Mouse (Mus musculus): ENCODE measurements around the gene Fgf2.

Fgf2 gene

DNA sequence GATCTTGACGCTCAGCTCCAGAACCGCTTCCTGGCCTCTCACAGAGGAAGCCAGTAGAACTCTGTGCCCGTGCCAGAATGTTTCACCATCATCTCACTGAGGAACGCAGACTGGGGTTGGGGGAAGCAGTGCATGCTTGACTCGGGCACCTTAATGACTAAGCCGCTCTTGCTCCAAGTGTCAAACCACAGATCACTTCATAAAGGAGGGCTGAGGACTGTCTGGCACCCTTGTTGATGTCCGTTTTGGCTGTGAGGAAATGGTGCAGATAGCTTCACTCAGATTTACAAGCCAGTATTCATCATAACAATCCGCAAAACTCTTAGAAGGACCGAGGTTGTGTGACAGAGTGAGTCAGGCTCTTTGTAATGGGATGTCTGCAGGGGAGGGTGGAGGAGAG is 12.6 kb downstream of the Fgf2 start:
- DNase-seq = no peak

DNA sequence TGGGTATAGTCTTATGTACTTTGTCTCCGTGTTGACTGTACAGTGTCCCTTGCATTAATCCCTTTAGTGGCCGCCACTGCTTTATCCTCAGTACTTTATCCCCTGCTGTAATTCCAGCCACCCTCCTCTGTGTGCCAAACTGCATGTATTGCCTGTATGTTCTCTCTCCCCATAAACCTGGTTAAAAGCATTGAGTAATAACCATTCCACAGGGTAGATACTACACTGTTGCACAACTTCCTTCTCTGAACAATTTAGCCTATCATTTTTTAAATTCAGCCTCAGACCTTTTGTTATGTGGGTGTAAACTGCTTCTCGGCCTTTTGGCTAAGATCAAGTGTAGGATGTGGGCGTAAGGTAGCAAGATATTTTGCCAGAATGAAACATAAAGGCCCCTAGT is 17.0 kb downstream of the Fgf2 start:
- no peak for DNase-seq

DNA sequence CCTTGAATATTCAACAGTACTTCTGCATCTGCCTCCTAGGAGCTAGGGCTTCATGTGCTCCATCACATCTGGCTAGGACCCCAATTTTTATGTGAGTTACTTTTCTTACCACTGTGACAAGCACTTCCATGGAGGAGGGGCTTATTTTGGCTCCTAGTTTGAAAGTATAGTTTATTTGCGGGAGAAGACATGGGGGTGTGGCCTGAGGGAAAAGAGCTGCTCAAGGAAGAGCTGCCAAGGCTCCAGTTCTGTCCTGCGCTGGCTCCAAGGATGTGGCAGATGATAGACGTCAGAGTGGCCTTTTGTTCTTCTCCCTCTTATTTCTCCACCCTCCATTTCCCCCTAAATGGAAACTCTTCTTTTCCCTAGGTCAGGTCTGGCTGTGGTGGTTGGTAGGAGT is 17.8 kb downstream of the Fgf2 start:
- no peak for DNase-seq

DNA sequence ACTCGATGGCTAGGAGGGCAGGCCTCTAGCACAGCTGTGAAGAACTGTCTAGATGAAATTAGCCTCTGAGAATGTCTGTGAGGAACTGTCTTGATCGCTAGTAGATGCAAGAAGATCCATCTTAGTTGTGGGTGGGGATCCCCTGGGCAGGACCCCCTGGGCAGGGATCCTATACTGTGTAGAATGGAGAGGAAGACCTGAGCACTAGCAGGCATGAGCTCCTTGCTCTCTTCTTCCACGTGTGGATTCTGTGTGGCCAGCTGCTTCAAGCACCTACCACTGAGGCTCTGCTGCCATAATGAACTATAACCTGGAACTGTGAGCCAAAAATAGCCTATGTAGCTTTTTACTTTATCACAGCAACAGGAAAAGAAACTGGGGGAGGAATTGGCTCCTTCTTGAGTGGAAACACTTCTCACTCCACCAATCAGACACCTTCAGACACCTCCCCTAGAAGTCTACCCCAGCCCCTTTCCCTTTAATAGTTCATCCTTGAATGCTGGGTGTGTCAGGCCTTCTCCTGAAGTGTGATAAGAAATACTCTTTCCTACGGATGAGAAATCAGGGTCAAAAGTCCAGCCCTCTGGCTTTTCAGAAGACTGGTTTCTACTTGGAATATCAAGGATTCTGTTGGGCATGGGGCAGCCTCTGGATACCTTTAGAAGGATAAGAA is 18.4 kb downstream of the Fgf2 start:
- DNase-seq = no peak

DNA sequence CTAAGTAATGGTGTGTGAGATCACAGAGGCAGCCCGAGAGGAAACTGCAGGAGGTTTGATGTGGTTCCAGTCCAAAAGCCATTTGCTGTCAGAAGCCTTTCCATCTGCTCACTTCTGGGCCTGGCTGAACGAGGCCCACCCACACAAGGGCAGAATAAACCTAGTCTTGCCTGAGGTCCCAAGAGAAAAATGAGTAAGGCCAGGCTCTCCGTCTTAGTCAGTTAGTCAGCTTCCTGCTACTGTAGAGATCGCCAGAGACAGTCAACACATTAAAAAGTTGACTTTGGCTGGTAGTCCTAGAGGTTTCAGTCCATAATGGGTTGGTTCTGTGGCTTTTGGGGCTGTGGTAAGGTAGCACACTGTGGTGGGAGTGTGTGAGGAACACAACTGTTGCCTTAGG is 22.3 kb downstream of the Fgf2 start:
- DNase-seq = no peak

DNA sequence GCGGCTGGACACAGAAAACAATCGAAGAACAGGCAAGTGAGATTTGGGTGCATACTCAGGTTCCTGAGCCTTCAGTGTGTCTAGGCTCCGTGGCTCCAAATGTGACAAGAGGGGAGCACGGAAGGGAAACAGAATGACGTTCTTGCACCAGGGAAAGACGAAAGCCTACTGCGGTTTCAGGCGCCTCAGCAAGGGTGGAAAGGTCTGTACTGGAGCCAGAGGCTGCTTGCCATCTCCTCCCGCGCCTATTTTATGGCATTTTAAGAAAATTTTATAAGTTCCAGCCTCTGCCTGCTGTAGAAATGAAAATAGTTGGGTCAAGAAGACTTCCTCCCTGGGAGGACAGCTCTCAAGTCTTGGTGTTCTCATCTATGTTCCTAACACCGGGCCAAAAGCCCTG is 25.6 kb downstream of the Fgf2 start:
- DNase-seq = no peak

DNA sequence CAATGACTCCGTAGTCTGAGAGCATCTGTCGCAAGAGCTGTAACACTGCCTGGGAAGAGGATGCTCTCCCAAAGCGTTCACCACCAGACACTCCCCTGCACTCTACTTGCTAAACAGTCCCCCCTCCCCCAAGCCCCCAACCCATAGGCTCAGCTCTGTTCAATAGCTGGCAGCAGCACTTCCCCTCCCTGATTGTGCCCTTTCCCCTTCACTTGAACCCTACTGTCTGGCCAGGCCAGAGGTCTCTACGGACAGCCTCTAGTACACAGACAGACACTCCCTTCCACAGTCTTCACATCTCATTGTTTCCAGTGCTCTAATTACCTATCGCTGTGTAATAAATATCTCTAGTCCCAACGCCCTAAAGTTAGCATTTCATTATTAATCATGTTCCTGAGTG is 29.8 kb downstream of the Fgf2 start:
- no peak for DNase-seq

DNA sequence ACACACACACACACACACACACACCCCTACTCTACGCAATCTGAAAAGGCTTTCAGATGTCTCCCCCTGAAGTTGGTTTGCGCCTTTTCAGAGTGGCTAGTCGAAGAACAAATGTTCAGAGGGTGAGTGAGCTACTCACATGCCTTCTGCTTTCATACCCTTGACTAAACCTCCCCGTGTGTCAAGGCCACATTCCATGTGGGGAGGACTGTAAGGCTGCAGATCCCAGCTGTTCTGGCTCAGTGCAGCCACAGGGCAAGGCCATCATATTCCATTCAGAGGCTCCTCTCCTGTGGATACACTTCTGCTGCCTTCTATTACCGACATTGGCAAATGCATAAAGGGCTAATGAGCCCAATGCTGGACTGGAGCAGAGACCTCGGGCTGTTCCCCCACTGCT is 30.3 kb downstream of the Fgf2 start:
- DNase-seq = no peak

DNA sequence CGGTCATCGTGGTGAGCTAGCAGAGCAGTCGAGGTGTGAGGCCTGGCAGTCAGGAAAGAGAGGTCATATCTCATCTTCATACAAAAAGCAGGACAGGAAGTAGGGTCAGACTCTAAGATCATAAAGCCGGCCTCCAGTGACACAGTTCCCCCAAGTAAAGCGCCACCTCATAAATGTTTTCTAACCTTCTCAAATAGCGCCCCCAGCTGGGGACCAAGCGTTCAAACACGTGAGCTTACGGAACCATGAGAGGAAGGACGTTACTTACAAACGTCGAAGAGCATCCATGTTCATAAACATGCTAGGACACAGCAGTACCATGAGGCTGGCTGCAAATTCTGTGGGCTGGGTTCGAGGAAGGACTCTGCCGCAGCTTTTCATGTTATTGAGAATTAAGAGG is 31.1 kb downstream of the Fgf2 start:
- no peak for DNase-seq

DNA sequence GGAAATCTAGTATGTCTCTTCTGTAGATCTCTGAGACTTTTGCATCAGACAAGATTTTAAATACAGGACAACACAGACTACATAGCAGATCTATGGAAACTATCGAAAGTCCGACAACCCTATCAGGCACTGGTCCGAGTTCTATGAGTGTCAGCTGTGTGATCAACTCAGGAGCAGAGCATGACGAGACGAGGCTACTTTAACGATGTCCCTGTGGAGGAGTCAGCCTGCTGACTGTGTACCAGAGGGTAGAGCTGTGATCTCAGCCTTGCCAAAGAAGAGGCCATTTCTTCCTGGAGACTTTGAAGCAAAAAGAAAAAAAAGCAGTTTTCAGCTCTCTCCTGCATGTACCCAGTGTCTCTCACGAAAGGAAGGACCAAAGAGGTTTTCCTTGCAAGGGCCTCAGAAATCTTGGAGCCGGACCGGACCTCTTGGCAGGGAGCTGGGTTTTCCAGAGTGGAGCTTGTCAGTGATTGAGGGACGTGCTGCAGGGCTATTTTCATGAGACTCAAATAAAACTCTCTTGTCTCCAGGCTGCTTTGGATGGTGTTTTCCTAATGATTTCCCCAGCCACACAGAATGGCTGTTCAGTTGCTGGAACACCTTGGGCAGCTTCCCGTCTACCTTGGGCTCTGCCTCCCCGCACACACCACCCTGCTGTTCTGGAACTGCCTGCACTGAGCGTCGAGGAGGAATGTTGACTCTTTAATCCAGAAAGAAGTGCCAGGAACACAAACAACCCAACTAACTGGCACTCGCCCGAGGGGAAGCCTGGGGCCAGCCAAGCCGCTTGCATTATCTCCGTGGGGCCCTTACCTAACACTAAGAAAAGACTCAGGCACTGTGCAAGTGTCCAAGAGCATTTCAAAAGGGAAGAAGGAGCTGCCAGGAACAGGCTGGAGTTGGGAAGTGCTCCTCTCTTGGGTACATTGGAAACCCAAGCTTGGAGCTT is 32.1 kb downstream of the Fgf2 start:
- peak; percentile 16 for DNase-seq

DNA sequence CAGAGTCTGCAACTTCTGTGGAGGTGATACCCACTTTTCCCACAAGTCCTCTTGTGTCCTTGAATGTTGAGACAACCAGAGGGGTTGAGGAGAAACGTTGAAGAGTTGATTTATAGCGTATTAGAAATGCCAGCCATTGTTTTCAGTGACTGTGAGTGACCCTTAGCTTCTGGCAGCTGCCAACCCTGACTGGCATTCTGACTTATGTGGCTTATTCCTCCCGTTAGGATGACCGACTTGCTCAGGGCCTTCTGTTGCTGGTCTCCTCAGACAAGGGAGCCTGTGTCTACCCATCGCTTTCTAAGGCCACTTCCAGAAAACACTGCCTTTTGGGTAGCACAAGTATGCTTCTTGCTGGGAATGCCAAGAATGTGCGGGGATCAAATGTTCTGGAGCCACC is 33.3 kb downstream of the Fgf2 start:
- no peak for DNase-seq

DNA sequence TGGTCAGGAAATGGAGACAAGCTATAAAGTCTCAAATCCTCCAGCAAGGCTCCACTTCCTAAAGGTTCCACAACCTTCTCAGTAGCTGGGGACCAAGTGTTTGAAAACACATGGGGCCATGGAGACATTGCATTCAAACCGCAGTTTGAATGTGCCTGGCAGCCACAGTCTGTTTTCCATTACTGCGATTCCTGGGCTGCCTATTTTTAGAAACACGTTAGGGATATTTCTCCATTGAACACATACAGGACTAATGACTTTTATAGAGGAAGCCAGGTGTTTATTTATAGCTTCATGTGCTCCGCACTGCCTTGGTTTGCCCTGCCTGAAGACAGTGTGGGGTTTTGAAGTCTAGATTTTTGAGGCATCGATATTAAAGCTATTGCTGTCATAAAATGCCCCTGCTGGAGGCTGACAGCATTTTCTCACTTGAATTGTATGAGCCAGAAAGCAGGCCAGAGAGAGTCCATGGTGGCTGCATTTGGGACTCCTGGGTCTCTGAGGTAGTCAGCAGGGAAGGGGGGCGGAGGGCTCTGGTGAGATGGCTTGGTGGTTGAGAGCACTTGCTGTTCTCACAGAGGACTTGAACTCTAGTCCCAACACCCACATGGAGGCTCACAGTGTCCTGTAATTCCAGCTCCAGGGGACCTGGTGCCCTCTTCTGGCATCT is 35.1 kb downstream of the Fgf2 start:
- no peak for DNase-seq

DNA sequence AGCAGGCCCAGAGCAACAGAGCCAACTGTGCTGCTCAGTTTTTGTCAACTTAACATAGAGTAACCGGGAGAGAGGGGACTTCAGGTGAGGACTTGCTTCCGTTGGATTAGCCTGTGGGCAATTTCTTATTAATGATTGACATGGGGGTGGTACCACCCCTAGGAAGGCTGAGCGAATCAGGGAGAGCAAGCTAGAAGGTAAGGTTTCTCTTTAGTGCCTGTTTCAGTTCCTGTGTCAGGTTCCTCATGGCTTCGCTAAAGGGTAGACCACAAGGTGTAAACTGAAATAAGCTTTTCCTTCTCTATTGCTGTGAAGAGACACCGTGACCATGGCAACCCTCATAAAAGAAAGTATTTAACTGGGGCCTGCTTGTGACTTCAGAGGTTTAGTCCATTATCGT is 39.2 kb downstream of the Fgf2 start:
- no peak for DNase-seq

DNA sequence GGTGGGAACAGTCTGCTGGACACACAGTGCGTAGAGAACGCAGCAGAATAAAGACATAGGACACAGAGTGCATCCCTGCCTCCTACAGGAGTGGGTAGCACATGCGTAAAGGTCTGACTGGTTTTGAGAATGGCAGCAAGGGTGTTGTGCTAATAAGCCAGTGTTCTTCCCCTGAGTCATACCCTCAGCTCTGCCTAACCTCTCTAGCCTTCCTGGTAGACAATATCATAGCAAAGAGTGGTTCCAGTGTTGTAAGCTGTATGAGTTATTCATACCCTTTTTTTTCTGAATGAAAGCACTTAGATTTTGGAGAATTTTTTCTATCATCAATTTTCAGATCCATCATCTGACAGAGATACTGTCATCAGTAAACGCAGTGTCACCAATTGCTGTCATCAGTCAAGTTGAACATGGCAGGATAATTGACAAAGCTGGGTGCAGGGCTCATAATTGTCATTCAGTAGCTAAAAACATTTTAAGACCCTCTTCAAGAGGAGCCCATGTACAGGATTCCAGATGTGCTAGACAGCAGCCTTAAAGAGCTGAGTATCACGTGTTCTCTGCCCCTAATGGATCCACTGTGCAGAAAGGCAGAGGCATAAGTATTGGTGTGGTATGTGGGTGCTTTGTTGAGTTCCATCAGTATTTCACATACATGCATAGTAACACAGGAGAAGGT is 48.9 kb downstream of the Fgf2 start:
- DNase-seq = no peak

DNA sequence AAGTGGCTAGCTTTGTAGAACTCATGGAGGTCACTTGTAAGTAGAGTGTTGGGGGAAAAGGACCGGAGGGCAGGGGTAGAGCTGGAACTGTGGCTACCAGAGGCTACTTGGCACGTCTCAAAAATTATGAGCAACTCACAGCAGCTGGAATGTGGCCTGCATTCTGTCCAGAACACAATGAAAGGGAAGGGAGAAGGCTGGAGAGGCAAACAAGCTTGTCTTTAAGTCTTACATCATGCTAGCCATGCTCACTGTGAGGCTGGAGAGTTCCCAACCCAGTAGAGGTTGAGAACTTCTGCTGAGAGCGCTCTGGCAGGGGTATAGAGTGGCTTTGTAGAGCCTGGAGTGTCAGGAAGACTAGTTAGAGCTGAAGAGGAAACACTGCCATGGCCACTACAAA is 49.5 kb downstream of the Fgf2 start:
- no peak for DNase-seq

DNA sequence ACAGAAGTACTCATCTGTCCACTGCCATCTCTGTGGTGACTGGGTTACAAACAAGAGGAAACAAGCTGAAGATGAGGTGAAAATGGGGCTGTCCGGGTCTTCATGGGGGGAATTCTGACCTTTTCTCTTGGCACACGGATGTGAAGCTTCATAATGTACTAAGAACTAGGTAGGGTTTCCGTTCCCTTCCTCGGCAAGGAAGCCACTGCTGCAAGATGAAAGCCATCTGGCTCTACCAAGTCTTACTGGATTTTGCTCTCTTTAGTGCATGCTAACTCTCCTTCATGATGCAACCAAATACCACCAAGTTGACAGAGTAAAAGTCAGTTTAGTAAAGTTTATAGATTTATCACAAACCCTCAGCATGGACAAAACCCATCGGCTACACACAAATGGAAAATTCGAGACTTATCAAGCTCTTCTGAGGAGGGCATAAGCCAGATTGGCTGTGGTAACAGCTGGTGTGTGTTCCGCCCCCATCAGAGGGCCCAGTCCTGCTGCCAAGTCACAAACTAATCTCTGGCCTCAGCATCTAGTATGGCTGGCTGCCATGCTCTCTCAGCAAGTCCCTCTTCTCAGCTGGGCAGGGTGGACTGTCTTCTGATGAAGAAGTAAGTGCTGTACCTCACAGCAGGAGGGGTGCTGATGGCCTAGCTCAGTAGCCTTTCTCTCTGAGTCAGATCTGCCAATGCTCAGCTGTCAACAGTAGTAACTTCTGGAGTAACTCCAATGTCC is 50.7 kb downstream of the Fgf2 start:
- no peak for DNase-seq

DNA sequence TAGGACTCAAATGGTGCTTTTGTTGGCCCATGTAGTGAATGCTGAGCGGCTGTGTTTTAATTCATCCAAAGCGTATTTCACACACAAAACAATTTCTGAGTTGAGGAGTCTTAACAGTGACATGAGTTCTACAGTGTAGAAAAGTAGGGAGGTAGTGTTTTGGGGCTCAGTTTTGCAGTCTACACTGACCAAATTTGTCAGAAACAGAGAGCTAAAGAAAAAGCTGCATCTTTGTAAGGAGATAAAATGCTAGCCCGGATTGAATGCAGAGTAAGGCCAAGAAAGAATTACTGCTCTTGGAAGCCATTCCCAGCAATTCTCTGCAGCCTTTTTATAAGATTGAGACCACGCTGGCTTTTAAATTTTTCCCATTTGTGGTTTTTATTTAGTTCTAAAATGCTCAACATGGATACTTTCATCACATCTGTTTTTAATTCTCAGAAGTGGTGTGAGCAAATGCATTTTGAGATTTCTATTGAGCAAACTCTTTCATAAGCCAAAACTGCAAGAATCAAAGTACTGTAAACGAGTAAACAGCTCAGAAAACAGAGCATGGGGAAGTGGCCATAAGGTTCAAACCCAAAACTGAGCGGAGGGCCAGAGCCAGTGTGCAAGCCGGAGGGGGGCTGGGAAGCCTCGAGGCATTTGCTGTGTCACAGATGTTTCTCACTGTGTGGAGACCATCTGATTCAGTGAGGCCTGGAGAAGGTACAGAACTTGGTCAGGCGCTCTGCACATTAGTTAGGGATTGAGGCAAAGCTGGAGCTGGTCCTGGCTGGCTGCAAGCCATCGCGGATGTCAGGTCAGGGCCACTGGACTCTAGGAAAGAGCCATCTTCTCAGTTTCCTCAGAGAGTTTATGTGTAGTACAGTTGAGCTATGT is 53.8 kb downstream of the Fgf2 start:
- peak; percentile 36 for DNase-seq

DNA sequence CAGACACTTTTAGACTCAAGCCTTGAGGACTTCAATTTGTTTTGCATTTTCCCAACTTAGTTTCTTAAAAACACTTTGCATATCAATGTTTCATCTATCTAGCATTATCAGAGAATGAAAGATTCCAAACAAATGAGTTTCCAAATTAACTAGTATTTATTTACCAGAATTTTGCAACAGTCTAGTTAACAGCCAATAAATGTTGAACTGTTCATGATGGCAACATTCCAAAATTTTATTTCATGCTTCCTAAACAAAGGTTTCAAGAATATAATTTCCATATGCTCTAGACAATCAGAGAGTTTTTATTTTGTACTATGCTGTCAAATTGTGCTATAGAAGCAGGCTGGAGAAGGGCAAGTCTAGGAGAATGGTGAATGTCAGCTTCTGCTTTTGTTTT is 59.5 kb downstream of the Fgf2 start:
- DNase-seq = no peak

DNA sequence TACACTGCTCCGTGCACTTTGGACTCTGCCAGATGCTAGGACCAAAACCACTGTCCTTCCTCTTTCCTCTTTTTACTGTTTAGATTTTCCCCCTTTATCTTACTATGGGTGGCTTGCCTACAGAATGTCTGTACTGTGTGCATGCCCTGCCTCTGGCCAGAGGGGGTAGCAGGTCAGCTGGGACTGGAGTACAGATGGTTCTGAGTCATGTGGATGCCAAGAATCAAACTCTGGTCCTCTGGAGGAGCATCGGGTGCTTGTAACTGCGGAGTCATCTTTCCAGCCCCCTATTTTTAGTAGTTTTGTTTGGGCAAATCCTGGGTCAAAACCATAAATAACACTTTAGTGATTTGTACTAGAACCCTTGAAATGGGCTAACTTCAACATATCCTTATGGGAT is 65.3 kb downstream of the Fgf2 start:
- DNase-seq = no peak

DNA sequence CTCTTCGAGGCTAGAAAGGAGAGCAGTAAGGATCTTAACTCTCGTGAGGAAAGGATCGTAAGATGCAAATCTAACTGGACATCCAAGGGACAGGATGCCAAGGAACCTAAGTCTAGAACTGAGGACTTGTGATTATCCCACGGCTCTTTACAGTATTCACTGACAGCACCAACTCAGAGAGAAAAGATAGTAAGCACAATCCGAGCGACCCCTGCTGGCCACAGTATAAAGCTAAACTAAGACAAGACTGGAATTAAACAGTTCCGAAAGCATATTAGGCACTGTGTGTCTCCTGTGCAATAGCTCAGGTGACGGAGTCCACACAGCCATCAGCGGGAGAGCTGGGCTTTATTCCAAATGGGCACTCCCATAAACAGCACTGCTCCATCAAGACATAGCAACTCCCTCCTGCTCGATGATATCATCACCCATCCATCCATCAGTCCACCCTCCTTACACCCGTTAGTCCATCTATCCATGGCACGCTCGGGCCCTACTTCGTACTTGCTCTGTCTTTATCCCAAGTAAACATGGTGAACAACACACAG is 66.3 kb downstream of the Fgf2 start:
- peak; percentile 84 for DNase-seq

DNA sequence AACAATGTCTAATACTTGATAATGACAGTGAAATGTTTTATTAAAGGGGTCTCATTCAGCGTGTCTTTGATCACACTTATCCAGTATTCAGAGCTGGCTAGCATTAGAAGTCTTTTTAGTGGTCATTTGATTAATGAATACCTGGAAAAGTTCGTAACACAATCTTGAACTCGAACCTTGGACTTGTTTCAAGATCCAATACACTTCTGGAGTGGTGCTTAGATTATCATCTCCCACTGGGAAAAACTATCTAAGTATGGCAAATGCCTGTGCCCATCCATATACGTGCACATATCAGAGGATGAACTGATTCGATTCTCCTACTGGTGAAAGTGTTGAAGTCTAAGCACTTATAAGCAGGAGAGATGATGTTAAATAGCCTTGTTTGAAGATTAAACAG is 70.2 kb downstream of the Fgf2 start:
- no peak for DNase-seq

Measured in kidney, adult 18-20 months (tissue).